Mouse (Mus musculus): Measurements from ENCODE around the gene Cap2. TPM values are rescaled to one million over a fixed set of nuclear protein-coding genes. Genes with fewer than 3 reads are reported as not detected.

The Cap2 gene
- 1.3 and 2.2 TPM in 2 replicates for polyA plus RNA-seq (2015; fragmentation: Nextera tagmentation; extraction: Ambion mirVana)

DNA sequence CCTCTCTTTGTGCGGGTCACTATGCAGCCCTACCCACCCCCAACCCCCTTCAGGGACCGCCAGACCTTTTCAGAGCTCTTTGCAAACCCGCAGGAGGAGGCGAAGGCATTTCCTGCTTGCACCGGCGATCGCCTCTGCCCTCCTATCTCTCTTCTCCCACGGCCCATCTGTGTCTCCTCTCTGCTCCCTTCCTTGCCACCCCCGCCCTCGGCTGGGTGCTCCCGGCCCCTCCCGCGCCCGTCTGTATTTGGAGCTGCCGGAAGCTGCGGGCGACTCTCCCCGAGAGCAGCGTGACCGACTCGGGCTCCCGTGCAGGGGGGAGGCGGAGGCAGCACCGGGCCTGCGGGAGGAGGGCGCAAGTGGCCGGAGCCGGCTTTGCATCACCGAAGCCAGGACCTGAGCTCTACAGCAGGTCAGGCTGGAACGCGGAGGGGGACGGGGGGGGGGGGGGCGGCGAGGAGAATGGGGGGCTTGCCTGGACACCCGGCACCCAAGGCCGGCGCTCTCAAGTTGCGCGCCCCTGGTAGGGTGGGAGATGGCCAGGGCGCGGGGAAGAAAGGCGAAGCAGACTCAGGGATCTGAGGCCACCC, at the start of gene Cap2:
Cap2 (plus strand) TSS at position 49 of the 590 bp plus-strand sequence.

DNA sequence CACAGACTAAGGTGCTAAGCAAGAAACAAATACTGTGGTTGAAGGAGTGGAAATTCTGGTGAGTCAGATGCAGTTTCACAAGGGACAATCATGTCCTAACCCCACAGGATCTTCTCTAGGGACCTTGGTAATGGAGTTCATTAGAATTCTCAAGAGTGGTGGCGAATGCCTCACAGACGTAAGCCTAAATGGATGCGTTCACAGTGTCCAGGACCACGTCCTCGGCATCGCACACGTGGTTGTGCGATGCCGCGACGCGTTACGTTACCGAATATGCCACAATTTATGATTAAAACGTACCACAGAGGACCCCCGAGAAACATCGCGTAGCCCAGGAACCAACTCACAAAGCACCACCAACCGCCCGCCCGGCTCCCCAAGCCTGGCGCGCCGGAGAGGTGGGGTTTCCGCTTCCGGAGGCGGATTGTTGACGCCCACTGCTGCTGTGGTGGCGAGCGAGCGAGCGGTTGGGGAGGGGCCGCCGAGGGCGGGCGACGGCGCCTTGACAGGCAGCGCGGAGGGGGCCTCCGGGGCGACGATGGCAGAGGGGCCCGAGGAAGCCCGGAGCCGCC, 167.5 kb downstream of the Cap2 start, which contains the start of gene Fam8a1:
Fam8a1 (plus strand) TSS at position 475 of the 572 bp plus-strand sequence.

Other genes with a start within 250 kb of the Cap2 start
- gene Stmnd1, start 228.1 kb upstream of the Cap2 start, polyA plus RNA-seq (2015; fragmentation: Nextera tagmentation; extraction: Ambion mirVana): 0.41 and 0.71 TPM in 2 replicates
- 2.8 and 4.2 TPM in 2 replicates for gene Rbm24, start 83.4 kb upstream of the Cap2 start, polyA plus RNA-seq (2015; fragmentation: Nextera tagmentation; extraction: Ambion mirVana)
- 10.4 and 10.9 TPM in 2 replicates for gene Fam8a1, start 167.7 kb downstream of the Cap2 start, polyA plus RNA-seq (2015; fragmentation: Nextera tagmentation; extraction: Ambion mirVana)
- gene Nup153, start 226.1 kb downstream of the Cap2 start, polyA plus RNA-seq (2015; fragmentation: Nextera tagmentation; extraction: Ambion mirVana): 7.7 and 10.0 TPM in 2 replicates

Measured in adrenal gland, postnatal 0 days (tissue).